Mouse (Mus musculus): ENCODE measurements at regions not wholly inside any gene's neighbourhood (a gene's known extent, or its start where the extent isn't known, plus 50 kb on each side); places are given as distances from the start of the nearest gene placed in this dataset.

GRCm38 (mm10) chr9:51418923-51419482 lies 90.3 kb upstream of the 1810046K07Rik start:
- Histone ChIP-seq H3K36me3 (ENCODE audit: control insufficient read depth, insufficient read depth, low read length) (no peaks in the 10 kb centered on the region), H3K27me3 (ENCODE audit: control insufficient read depth, insufficient read depth, low read length) (no peaks in the 10 kb centered on the region), H3K4me2 (ENCODE audit: low read depth, severe bottlenecking) (no peak overlapping the region), H3K4me1 (ENCODE audit: control insufficient read depth, insufficient read depth, low read length) (no peaks in the 10 kb centered on the region), H3K9me3 (ENCODE audit: control insufficient read depth, low read length) (no peaks in the 10 kb centered on the region), H3K27ac (replicated peaks; ENCODE audit: low read depth, low read length) (no peak overlapping the region), H3K4me3 (ENCODE audit: low read depth, low read length) (no peak overlapping the region), H3K9ac (ENCODE audit: low read length) (no peak overlapping the region)
- DNase-seq (ENCODE audit: low spot score) (no peak), ATAC-seq (ENCODE audit: insufficient number of reproducible peaks, low FRiP score, low TSS enrichment, low read depth) (no peak)
- 62% methylated on average over 5 of the region's 5 CpGs for WGBS

- no peak for DNase-seq (ENCODE audit: low spot score)
- H3K27me3 ChIP-seq (ENCODE audit: control insufficient read depth, insufficient read depth, low read length): no peaks in the 10 kb centered on the region
These were observed 93.8 kb upstream of the 1810046K07Rik start for GRCm38 (mm10) chr9:51422553-51422952.

GRCm38 (mm10) chr9:51423341-51423740 lies 94.6 kb upstream of the 1810046K07Rik start:
- no peak overlapping the region for H3K4me2 ChIP-seq (ENCODE audit: low read depth, severe bottlenecking)
- H3K9me3 ChIP-seq (ENCODE audit: control insufficient read depth, low read length): no peaks in the 10 kb centered on the region
- ATAC-seq (ENCODE audit: insufficient number of reproducible peaks, low FRiP score, low TSS enrichment, low read depth): no peak
- WGBS: 87% methylated on average over 4 of the region's 4 CpGs
- no peak for DNase-seq (ENCODE audit: low spot score)
- H3K27me3 ChIP-seq (ENCODE audit: control insufficient read depth, insufficient read depth, low read length): no peaks in the 10 kb centered on the region
- H3K27ac ChIP-seq (replicated peaks; ENCODE audit: low read depth, low read length): no peak overlapping the region
- H3K4me3 ChIP-seq (ENCODE audit: low read depth, low read length): no peak overlapping the region
- no peaks in the 10 kb centered on the region for H3K4me1 ChIP-seq (ENCODE audit: control insufficient read depth, insufficient read depth, low read length)
- H3K9ac ChIP-seq (ENCODE audit: low read length): no peak overlapping the region
- H3K36me3 ChIP-seq (ENCODE audit: control insufficient read depth, insufficient read depth, low read length): no peaks in the 10 kb centered on the region

More at GRCm38 (mm10) chr9:51422553-51422952, 93.8 kb upstream of the 1810046K07Rik start:
- Histone ChIP-seq H3K4me2 (ENCODE audit: low read depth, severe bottlenecking) (no peak overlapping the region), H3K4me3 (ENCODE audit: low read depth, low read length) (no peak overlapping the region), H3K9ac (ENCODE audit: low read length) (no peak overlapping the region), H3K9me3 (ENCODE audit: control insufficient read depth, low read length) (no peaks in the 10 kb centered on the region), H3K4me1 (ENCODE audit: control insufficient read depth, insufficient read depth, low read length) (no peaks in the 10 kb centered on the region), H3K27ac (replicated peaks; ENCODE audit: low read depth, low read length) (no peak overlapping the region), H3K36me3 (ENCODE audit: control insufficient read depth, insufficient read depth, low read length) (no peaks in the 10 kb centered on the region)
- no peak for ATAC-seq (ENCODE audit: insufficient number of reproducible peaks, low FRiP score, low TSS enrichment, low read depth)
- 71% methylated on average over 3 of the region's 3 CpGs for WGBS

GRCm38 (mm10) chr9:51430426-51430825 lies 101.7 kb upstream of the 1810046K07Rik start:
- 78% methylated on average over 2 of the region's 2 CpGs for WGBS
- ATAC-seq (ENCODE audit: insufficient number of reproducible peaks, low FRiP score, low TSS enrichment, low read depth) (no peak), DNase-seq (ENCODE audit: low spot score) (no peak)
- H3K9ac ChIP-seq (ENCODE audit: low read length): no peak overlapping the region
- no peak overlapping the region for H3K4me3 ChIP-seq (ENCODE audit: low read depth, low read length)
- H3K27ac ChIP-seq (replicated peaks; ENCODE audit: low read depth, low read length): no peak overlapping the region
- no peak overlapping the region for H3K4me2 ChIP-seq (ENCODE audit: low read depth, severe bottlenecking)
- H3K27me3 ChIP-seq (ENCODE audit: control insufficient read depth, insufficient read depth, low read length): no peaks in the 10 kb centered on the region
- H3K9me3 ChIP-seq (ENCODE audit: control insufficient read depth, low read length): no peaks in the 10 kb centered on the region
- no peaks in the 10 kb centered on the region for H3K36me3 ChIP-seq (ENCODE audit: control insufficient read depth, insufficient read depth, low read length)
- H3K4me1 ChIP-seq (ENCODE audit: control insufficient read depth, insufficient read depth, low read length): no peaks in the 10 kb centered on the region

- Histone ChIP-seq H3K4me3 (ENCODE audit: low read depth, low read length) (no peak overlapping the region), H3K4me1 (ENCODE audit: control insufficient read depth, insufficient read depth, low read length) (no peaks in the 10 kb centered on the region), H3K27ac (replicated peaks; ENCODE audit: low read depth, low read length) (no peak overlapping the region), H3K27me3 (ENCODE audit: control insufficient read depth, insufficient read depth, low read length) (no peaks in the 10 kb centered on the region), H3K9ac (ENCODE audit: low read length) (no peak overlapping the region), H3K4me2 (ENCODE audit: low read depth, severe bottlenecking) (no peak overlapping the region), H3K36me3 (ENCODE audit: control insufficient read depth, insufficient read depth, low read length) (no peaks in the 10 kb centered on the region), H3K9me3 (ENCODE audit: control insufficient read depth, low read length) (no peaks in the 10 kb centered on the region)
- DNase-seq (ENCODE audit: low spot score) (no peak), ATAC-seq (ENCODE audit: insufficient number of reproducible peaks, low FRiP score, low TSS enrichment, low read depth) (no peak)
- WGBS: 66% methylated on average over 2 of the region's 2 CpGs
These were observed 108.4 kb upstream of the 1810046K07Rik start for GRCm38 (mm10) chr9:51437130-51437529.

- no peak overlapping the region for H3K4me3 ChIP-seq (ENCODE audit: low read depth, low read length)
- H3K4me1 ChIP-seq (ENCODE audit: control insufficient read depth, insufficient read depth, low read length): no peaks in the 10 kb centered on the region
- no peak overlapping the region for H3K27ac ChIP-seq (replicated peaks; ENCODE audit: low read depth, low read length)
- no peak overlapping the region for H3K4me2 ChIP-seq (ENCODE audit: low read depth, severe bottlenecking)
- H3K9me3 ChIP-seq (ENCODE audit: control insufficient read depth, low read length): no peaks in the 10 kb centered on the region; the same call in 1 of the 2 replicates
- H3K9ac ChIP-seq (ENCODE audit: low read length): no peak overlapping the region
- no peaks in the 10 kb centered on the region for H3K27me3 ChIP-seq (ENCODE audit: control insufficient read depth, insufficient read depth, low read length)
- no peak for DNase-seq (ENCODE audit: low spot score)
- ATAC-seq (ENCODE audit: insufficient number of reproducible peaks, low FRiP score, low TSS enrichment, low read depth): no peak
- 57% methylated on average over 5 of the region's 5 CpGs for WGBS
- no peaks in the 10 kb centered on the region for H3K36me3 ChIP-seq (ENCODE audit: control insufficient read depth, insufficient read depth, low read length)
These were observed 113.2 kb upstream of the 1810046K07Rik start for GRCm38 (mm10) chr9:51441773-51442381.

GRCm38 (mm10) chr9:51455690-51456089 lies 127.0 kb upstream of the 1810046K07Rik start:
- no peak overlapping the region for H3K9ac ChIP-seq (ENCODE audit: low read length)
- 77% methylated on average over 2 of the region's 2 CpGs for WGBS
- H3K4me2 ChIP-seq (ENCODE audit: low read depth, severe bottlenecking): no peak overlapping the region
- H3K4me1 ChIP-seq (ENCODE audit: control insufficient read depth, insufficient read depth, low read length): no peaks in the 10 kb centered on the region
- H3K4me3 ChIP-seq (ENCODE audit: low read depth, low read length): no peak overlapping the region
- H3K36me3 ChIP-seq (ENCODE audit: control insufficient read depth, insufficient read depth, low read length): no peaks in the 10 kb centered on the region
- no peak overlapping the region for H3K27ac ChIP-seq (replicated peaks; ENCODE audit: low read depth, low read length)
- H3K9me3 ChIP-seq (ENCODE audit: control insufficient read depth, low read length): no peaks in the 10 kb centered on the region
- no peak for ATAC-seq (ENCODE audit: insufficient number of reproducible peaks, low FRiP score, low TSS enrichment, low read depth)
- no peaks in the 10 kb centered on the region for H3K27me3 ChIP-seq (ENCODE audit: control insufficient read depth, insufficient read depth, low read length)
- DNase-seq (ENCODE audit: low spot score): no peak

- Histone ChIP-seq H3K4me1 (ENCODE audit: control insufficient read depth, insufficient read depth, low read length) (no peaks in the 10 kb centered on the region), H3K9me3 (ENCODE audit: control insufficient read depth, low read length) (no peaks in the 10 kb centered on the region), H3K27me3 (ENCODE audit: control insufficient read depth, insufficient read depth, low read length) (no peaks in the 10 kb centered on the region), H3K4me2 (ENCODE audit: low read depth, severe bottlenecking) (no peak overlapping the region), H3K27ac (replicated peaks; ENCODE audit: low read depth, low read length) (no peak overlapping the region), H3K36me3 (ENCODE audit: control insufficient read depth, insufficient read depth, low read length) (no peaks in the 10 kb centered on the region), H3K4me3 (ENCODE audit: low read depth, low read length) (no peak overlapping the region), H3K9ac (ENCODE audit: low read length) (no peak overlapping the region)
- 87% methylated on average over 6 of the region's 6 CpGs for WGBS
- ATAC-seq (ENCODE audit: insufficient number of reproducible peaks, low FRiP score, low TSS enrichment, low read depth) (no peak), DNase-seq (ENCODE audit: low spot score) (no peak)
These were observed 133.8 kb upstream of the 1810046K07Rik start for GRCm38 (mm10) chr9:51462463-51463024.
